Comparison of ENCODE assay signal across 9 mouse cellular contexts in genomic region chr11:11966220-11966619, GRCm38 (mm10).
DNase-seq lines count a peak whose midpoint lies in the region; ATAC-seq lines count a peak whose summit lies in the region.
"Had no signal": no experiment of that assay in that cellular context is flagged by ENCODE, and none has a peak within 500 bp of the region (broad histone marks: within the 10 kb centered on the region; RNA-seq: fewer than 3 reads in every experiment).

No protein-coding gene starts in this region.

- no peaks in the 10 kb centered on the region for H3K9me3 ChIP-seq in heart, embryonic 11.5 days (replicated peaks; ENCODE audit: control insufficient read depth, low read length)
- H3K9me3 ChIP-seq in neural tube, embryonic 11.5 days (ENCODE audit: control insufficient read depth, low read length), result no peaks in the 10 kb centered on the region
- no peaks in the 10 kb centered on the region for H3K9me3 ChIP-seq in neural tube, embryonic 15.5 days (replicated peaks)
- no peaks in the 10 kb centered on the region for H3K9me3 ChIP-seq in limb, embryonic 15.5 days
- H3K9me3 ChIP-seq in forebrain, embryonic 11.5 days (ENCODE audit: control insufficient read depth, low read length), result no peaks in the 10 kb centered on the region; the same call in 1 of the 2 replicates

- WGBS in heart, embryonic 11.5 days (ENCODE audit: insufficient replicate concordance), result 54% methylated on average over 3 of the region's 3 CpGs
- 94% methylated on average over 3 of the region's 3 CpGs for WGBS in neural tube, embryonic 11.5 days
- WGBS in neural tube, embryonic 15.5 days, result 88% methylated on average over 3 of the region's 3 CpGs
- WGBS in limb, embryonic 15.5 days, result 77% methylated on average over 3 of the region's 3 CpGs
- 85% methylated on average over 3 of the region's 3 CpGs for WGBS in forebrain, embryonic 11.5 days

- H3K4me3 ChIP-seq in heart, embryonic 11.5 days (ENCODE audit: low read depth, low read length), result no peak overlapping the region
- H3K4me3 ChIP-seq in neural tube, embryonic 11.5 days (ENCODE audit: low read depth, low read length), result no peak overlapping the region
- H3K4me3 ChIP-seq in neural tube, embryonic 15.5 days (replicated peaks), result no peak overlapping the region
- no peak overlapping the region for H3K4me3 ChIP-seq in limb, embryonic 15.5 days
- no peak overlapping the region for H3K4me3 ChIP-seq in forebrain, embryonic 11.5 days (ENCODE audit: low read depth, low read length)

- H3K27ac ChIP-seq in heart, embryonic 11.5 days (ENCODE audit: low read depth, low read length), result peak overlapping the region; percentile 94
- H3K27ac ChIP-seq in neural tube, embryonic 11.5 days (ENCODE audit: low read depth, low read length), result 0 out of 2 replicates have a peak overlapping the region, but pooled peaks have one; percentile 14
- H3K27ac ChIP-seq in neural tube, embryonic 15.5 days (replicated peaks), result no peak overlapping the region
- H3K27ac ChIP-seq in limb, embryonic 15.5 days, result peak overlapping the region; percentile 73
- no peak overlapping the region for H3K27ac ChIP-seq in forebrain, embryonic 11.5 days (ENCODE audit: low read depth, low read length)

- peak overlapping the region; percentile 57; the same call in 1 of the 2 replicates for H3K9ac ChIP-seq in heart, embryonic 11.5 days (ENCODE audit: low read depth, low read length)
- H3K9ac ChIP-seq in neural tube, embryonic 11.5 days (ENCODE audit: low read length), result no peak overlapping the region
- no peak overlapping the region for H3K9ac ChIP-seq in neural tube, embryonic 15.5 days (replicated peaks)
- no peak overlapping the region for H3K9ac ChIP-seq in limb, embryonic 15.5 days
- H3K9ac ChIP-seq in forebrain, embryonic 11.5 days (ENCODE audit: low read length), result no peak overlapping the region

- H3K27me3 ChIP-seq in heart, embryonic 11.5 days (ENCODE audit: control insufficient read depth, insufficient read depth, low read length), result no peaks in the 10 kb centered on the region
- no peaks in the 10 kb centered on the region for H3K27me3 ChIP-seq in neural tube, embryonic 11.5 days (ENCODE audit: control insufficient read depth, insufficient read depth, low read length)
- no peaks in the 10 kb centered on the region for H3K27me3 ChIP-seq in neural tube, embryonic 15.5 days (replicated peaks)
- no peaks in the 10 kb centered on the region for H3K27me3 ChIP-seq in limb, embryonic 15.5 days
- no peaks in the 10 kb centered on the region for H3K27me3 ChIP-seq in forebrain, embryonic 11.5 days (ENCODE audit: control insufficient read depth, insufficient read depth, low read length)

- H3K4me2 ChIP-seq in heart, embryonic 11.5 days, result no peak overlapping the region
- H3K4me2 ChIP-seq in neural tube, embryonic 11.5 days (ENCODE audit: low read depth), result no peak overlapping the region
- no peak overlapping the region for H3K4me2 ChIP-seq in neural tube, embryonic 15.5 days
- H3K4me2 ChIP-seq in limb, embryonic 15.5 days, result no peak overlapping the region
- H3K4me2 ChIP-seq in forebrain, embryonic 11.5 days (ENCODE audit: low read depth, low read length, severe bottlenecking), result no peak overlapping the region

- H3K36me3 ChIP-seq in heart, embryonic 11.5 days (ENCODE audit: control insufficient read depth, insufficient read depth, low read length), result peaks cover 8% of the 10 kb centered on the region
- H3K36me3 ChIP-seq in neural tube, embryonic 11.5 days (ENCODE audit: control insufficient read depth, insufficient read depth, low read length), result no peaks in the 10 kb centered on the region; the same call in 1 of the 2 replicates
- H3K36me3 ChIP-seq in neural tube, embryonic 15.5 days, result 0 out of 2 replicates have a peak, but pooled peaks cover 2% of the 10 kb centered on the region
- peaks cover 28% of the 10 kb centered on the region; the same call in 1 of the 2 replicates for H3K36me3 ChIP-seq in limb, embryonic 15.5 days
- no peaks in the 10 kb centered on the region; the same call in 1 of the 2 replicates for H3K36me3 ChIP-seq in forebrain, embryonic 11.5 days (ENCODE audit: control insufficient read depth, insufficient read depth, low read length)

- H3K4me1 ChIP-seq in heart, embryonic 11.5 days (ENCODE audit: control insufficient read depth, insufficient read depth, low read length), result peaks cover 73% of the 10 kb centered on the region
- peaks cover 9% of the 10 kb centered on the region; the same call in 1 of the 2 replicates for H3K4me1 ChIP-seq in neural tube, embryonic 11.5 days (ENCODE audit: control insufficient read depth, insufficient read depth, low read length)
- peaks cover 9% of the 10 kb centered on the region; the same call in 1 of the 2 replicates for H3K4me1 ChIP-seq in neural tube, embryonic 15.5 days
- peaks cover 47% of the 10 kb centered on the region for H3K4me1 ChIP-seq in limb, embryonic 15.5 days
- H3K4me1 ChIP-seq in forebrain, embryonic 11.5 days (replicated peaks; ENCODE audit: control insufficient read depth, insufficient read depth, low read length), result no peaks in the 10 kb centered on the region

- no peak; the same call in 1 of the 2 replicates for ATAC-seq in heart, embryonic 11.5 days (replicated peaks; ENCODE audit: insufficient number of reproducible peaks, low FRiP score, low TSS enrichment)
- no peak for ATAC-seq in neural tube, embryonic 11.5 days (ENCODE audit: insufficient read depth, low FRiP score, low TSS enrichment)
- ATAC-seq in neural tube, embryonic 15.5 days (ENCODE audit: low FRiP score), result no peak
- peak; percentile 31; the same call in 1 of the 2 replicates for ATAC-seq in limb, embryonic 15.5 days (ENCODE audit: insufficient number of reproducible peaks, low FRiP score, low TSS enrichment, low read depth)
- ATAC-seq in forebrain, embryonic 11.5 days (replicated peaks; ENCODE audit: low FRiP score), result no peak
- ATAC-seq: hindbrain, embryonic 16.5 days had no signal

- DNase-seq in heart, adult 9 months (ENCODE audit: low spot score in 2 of 2), result no peak
- DNase-seq in neural tube, embryonic 11.5 days (ENCODE audit: low spot score), result no peak
- no peak for DNase-seq in testis, postnatal 10 days (ENCODE audit: low spot score)
- no peak for DNase-seq in forebrain, embryonic 11.5 days (ENCODE audit: low spot score)
- no peak for DNase-seq in left cerebral cortex, adult 9 months (ENCODE audit: low spot score in 2 of 2)

Comparison
In these comparisons a context has a peak if more than half of its experiments do, and no peak if none do; other contexts are left out.
1. H3K27ac ChIP-seq: peak in heart, embryonic 11.5 days (single experiment), neural tube, embryonic 11.5 days (single experiment) and limb, embryonic 15.5 days (single experiment); none in neural tube, embryonic 15.5 days (single experiment) and forebrain, embryonic 11.5 days (single experiment).